In the genomic region with DNA sequence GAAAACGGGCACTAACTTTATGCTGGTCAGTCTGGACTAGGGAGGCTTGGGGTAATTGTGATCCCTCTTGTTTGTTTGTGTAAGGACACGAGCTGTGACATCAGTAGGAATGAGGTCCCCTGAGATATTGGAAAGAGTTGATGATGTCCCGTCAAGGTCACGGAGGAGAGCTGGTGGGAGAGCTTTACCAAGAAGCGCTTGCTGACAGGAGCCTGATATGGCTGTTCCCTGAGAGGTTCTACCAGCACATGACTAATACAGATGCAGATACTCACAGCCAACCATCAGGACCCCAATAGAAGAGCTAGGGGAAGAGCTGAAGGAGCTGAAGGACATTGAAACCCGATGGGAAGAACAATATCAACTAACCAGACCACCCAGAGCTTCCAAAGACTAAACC, we compare ENCODE assay signal across 14 mouse cellular contexts.
"Had no signal": no experiment of that assay in that cellular context is flagged by ENCODE, and none has a peak within 500 bp of the region (broad histone marks: within the 10 kb centered on the region; RNA-seq: fewer than 3 reads in every experiment).

No protein-coding gene starts in this region.

- ATAC-seq: midbrain, embryonic 13.5 days had no signal

- H3K27ac ChIP-seq: kidney, postnatal 0 days; liver, embryonic 15.5 days; midbrain, embryonic 13.5 days; neural tube, embryonic 12.5 days had no signal

- DNase-seq: kidney, postnatal 36 days; layer of hippocampus, adult 9-11 months; layer of hippocampus, postnatal 36 days; left cerebral cortex, postnatal 4 days; lung, adult 2 months; right cerebral cortex, postnatal 4 days; spleen, adult 18-20 months; thymus, adult 18-20 months; thymus, postnatal 25 days had no signal

- H3K9me3 ChIP-seq: liver, embryonic 15.5 days; midbrain, embryonic 13.5 days; neural tube, embryonic 12.5 days had no signal

- H3K27me3 ChIP-seq: liver, embryonic 15.5 days; midbrain, embryonic 13.5 days; neural tube, embryonic 12.5 days had no signal

- H3K4me3 ChIP-seq: liver, embryonic 15.5 days; midbrain, embryonic 13.5 days; neural tube, embryonic 12.5 days had no signal

- H3K36me3 ChIP-seq: liver, embryonic 15.5 days; midbrain, embryonic 13.5 days; neural tube, embryonic 12.5 days had no signal

- H3K4me1 ChIP-seq: liver, embryonic 15.5 days had no signal

- H3K9ac ChIP-seq: liver, embryonic 15.5 days; midbrain, embryonic 13.5 days; neural tube, embryonic 12.5 days had no signal

- H3K4me2 ChIP-seq: liver, embryonic 11.5 days; liver, embryonic 15.5 days; midbrain, embryonic 13.5 days; neural tube, embryonic 12.5 days had no signal
